Mouse (Mus musculus) brain, embryonic 14.5 days (tissue): ENCODE measurements around the gene Aldh8a1.

Experiments used
- CTCF ChIP-seq: fragments of 200-500 bp; IDR thresholded peaks from 2 replicates; pipeline ENCODE4 v1.5.1; 2012; ENCODE audit warnings: inconsistent platforms, mild to moderate bottlenecking, moderate library complexity, borderline replicate concordance; ENCODE audit not compliant: insufficient read depth, insufficient read length; ENCODE audit errors: extremely low read depth
- POLR2A ChIP-seq: fragments of 200-500 bp; IDR thresholded peaks from 2 replicates; pipeline ENCODE4 v1.6.1; 2012; ENCODE audit warnings: mild to moderate bottlenecking, inconsistent platforms, borderline replicate concordance; ENCODE audit not compliant: poor library complexity, insufficient read depth, insufficient read length, severe bottlenecking; ENCODE audit errors: extremely low read depth

DNA sequence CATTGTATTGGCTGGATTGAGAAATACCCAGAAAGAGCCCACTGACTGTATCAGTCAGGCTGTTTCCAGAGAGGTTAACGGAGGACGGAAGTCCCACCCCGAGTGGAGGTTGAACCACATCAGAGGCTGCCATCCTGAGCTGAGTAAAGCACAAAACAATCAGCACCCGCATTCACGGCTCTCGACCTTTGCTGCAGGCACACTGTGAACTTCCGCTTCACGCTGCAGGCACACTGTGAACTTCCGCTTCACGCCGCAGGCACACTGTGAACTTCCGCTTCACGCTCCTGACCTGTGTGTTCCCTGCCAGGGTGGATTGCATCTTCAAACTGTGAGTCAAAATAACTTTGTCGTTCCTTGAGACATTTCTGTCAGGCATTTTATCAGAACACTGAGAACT, 42.1 kb downstream of the Aldh8a1 start:
- TF ChIP-seq POLR2A (no peak), CTCF (no peak)
